Mouse (Mus musculus): ENCODE results near the gene Catsperg1.
"Not testable (repeated sequence)": the region's sequence is repeated elsewhere in the genome, so short reads cannot be mapped to it uniquely, and the experiment has no call there.

Gene Catsperg1

DNA sequence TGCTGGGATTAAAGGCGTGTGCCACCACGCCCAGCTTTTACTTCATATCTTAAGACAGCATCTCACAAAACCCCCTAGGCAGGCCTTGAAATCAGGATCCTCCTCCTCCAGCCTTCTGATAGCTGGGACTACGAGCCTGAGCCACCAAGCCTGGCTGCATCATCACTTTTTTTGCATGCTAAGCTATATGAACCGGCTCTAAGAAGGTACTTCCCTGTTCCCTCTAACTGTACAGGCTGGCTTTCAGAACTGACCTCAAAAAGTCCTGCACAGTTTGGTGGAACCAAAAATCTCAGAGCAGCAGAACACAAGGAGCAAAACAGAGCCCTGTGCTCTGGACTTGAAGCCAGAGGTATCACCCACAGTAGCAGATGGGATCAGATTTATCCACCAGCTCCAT is 14.4 kb upstream of the Catsperg1 start:
- no peak for DNase-seq

DNA sequence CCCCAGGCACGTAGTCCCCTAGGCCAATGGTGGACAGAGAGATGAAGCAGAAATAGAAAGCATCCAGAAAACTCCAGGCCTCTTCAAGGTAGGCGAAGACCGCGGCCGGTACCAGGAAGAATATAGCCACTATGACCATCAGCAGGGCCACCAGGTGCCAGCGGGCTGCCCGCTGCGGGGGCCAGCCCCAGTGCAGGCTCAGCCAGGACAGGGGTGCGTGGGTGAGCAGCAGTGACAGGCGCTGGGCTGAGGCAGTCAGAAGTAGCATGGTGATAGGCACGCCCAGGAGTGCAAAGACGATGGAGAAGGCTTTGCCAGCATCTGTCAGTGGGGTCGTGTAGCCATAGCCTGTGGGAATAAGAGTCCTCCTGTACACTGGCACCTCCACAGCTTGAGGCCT is 11.7 kb upstream of the Catsperg1 start:
- no peak for DNase-seq

DNA sequence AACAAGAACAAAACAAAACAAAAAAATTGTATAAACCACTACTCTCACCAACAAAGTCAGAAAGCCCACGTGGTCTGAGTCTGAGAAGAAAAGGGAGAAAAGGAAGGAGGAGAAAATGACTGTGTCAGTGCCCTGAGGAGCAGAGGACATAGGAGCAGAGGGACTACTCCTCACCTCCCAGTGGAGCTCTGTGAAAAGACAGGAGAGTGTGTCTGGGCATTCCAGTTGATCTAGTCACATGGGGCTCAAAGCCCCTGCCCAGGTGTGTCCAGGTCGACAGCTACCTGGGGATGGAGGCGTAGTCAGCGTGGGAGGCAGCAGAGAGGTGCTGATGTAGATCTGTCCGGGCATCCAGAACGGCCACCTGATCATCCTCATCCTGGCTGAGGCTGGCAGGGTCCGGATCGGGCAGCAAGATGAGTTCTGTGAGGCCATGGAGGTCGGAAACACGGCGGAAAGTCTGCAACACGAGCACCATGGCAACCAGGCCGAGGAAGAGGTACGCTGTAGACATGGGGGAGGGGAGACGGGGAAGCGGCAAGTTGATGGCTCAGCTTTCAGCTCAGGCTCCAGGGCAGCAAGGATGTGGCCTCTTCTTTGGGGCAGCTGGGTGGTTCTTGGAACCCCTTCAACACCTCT is 11.0 kb upstream of the Catsperg1 start:
- no peak for DNase-seq

DNA sequence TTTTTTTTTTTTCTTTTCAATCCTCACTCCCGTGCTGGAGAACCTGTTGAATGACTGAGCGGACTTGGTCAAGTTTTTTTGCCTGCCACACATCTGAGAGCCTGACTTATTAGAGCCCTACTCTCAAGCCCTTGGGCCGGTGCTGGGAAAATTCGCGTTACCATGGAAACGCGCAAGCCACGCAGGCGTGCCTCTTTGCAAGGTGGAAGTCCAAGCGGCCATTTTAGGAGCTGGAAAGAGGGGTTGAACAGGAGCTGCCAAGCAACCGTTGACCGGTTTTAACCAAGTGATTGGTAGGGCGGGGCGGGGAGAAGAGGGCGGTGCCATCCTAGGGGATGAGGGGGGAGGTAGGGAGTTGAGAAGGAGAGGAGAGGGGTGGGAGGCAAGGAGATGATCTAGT is 1.0 kb upstream of the Catsperg1 start:
- DNase-seq: no peak

DNA sequence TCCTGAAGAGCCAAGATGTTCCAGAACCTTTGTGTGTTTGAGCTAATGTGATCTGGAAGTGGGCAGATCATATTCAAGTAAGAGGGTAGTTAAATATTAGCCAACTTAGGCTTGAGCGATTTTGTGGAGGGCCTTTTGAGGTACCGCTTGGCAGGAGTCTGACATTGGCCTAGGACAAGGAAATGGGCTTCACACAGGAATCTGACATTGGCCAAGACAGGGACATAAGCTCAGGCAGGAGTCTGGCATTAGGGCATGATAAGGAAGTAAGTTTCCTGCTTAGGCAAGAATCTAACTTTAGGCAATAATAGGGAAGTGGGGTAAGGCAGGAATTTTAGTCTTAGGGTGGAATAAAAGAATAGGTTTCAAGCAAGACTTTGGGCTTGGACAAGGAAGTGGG is 401 bp upstream of the Catsperg1 start:
- DNase-seq: no peak

DNA sequence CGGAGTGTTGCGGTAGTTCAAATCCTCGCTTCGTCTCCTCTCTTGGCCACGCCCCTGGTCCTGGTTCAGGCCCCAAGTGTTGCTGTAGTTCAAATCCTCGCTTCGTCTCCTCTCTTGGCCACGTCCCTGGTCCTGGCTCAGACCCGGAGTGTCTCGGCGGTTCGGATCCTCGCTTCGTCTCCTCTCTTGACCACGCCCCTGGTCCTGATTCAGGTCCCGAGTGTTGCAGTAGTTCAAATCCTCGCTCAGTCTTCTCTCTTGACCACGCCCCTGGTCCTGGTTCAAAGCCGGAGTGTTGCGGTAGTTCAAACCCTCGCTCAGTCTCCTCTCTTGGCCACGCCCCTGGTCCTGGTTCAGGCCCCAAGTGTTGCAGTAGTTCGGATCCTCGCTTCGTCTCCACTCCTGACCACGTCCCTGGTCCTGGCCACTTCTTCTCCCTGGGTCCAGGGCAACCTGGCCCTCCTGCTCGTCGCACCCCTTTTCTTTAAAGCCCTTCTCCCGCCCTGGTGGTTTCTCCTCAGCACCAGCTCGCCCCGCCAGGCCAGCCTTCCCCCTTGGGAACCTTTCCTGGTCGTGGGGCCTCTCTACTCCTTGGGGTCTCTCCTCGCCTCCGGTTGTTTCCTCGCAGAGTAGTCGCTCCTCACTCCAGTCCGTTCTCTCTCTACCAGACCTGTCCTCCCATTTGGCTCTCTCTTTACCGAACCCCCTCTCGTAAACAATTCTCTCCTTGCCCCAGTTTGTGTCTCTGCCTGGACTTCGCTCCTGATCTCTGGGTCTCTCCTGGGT is 867 bp downstream of the Catsperg1 start:
- DNase-seq: not testable (repeated sequence)

DNA sequence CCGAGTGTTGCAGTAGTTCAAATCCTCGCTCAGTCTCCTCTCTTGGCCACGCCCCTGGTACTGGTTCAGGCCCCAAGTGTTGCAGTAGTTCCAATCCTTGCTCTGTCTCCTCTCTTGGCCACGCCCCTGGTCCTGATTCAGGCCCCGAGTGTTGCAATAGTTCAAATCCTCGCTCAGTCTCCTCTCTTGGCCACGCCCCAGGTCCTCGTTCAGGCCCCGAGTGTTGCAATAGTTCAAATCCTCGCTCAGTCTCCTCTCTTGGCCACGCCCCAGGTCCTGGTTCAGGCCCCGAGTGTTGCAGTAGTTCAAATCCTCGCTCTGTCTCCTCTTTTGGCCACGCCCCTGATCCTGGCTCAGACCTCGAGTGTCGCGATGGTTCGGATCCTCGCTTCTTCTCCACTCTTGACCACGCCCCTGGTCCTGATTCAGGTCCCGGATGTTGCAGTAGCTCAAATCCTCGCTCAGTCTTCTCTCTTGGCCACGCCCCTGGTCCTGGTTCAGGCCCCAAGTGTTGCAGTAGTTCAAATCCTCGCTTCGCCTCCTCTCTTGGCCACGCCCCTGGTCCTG is 1.6 kb downstream of the Catsperg1 start:
- DNase-seq: no peak

DNA sequence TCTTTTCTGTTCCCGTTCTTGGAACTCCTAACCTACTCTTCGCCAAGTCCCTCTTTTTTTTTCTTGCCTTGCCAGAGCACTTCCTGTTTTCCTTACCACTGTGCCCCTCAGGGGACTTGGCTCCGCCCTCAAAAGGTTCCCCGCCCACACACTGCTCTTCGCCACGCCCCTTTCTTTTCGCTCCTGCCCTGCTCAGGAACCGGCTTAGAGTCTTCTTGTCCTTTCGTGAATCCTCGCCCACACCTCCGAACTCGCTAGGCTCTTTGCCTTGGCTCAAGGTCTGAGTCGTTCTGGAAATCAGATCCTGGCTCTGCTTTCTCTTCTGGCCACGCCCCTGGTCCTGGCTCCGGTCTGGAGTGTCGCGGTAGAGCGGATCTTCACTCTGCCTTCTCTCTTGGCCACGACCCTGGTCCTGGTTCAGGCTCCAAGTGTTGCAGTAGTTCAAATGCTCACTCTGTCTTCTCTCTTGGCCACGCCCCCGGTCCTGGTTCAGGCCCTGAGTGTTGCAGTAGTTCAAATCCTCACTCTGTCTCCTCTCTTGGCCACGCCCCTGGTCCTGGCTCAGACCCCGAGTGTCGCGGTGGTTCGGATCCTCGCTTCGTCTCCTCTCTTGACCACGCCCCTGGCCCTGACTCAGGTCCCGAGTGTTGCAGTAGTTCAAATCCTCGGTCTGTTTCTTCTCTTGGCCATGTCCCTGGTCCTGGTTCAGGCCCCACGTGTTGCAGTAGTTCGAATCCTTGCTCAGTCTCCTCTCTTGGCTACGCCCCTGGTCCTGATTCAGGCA is 2.2 kb downstream of the Catsperg1 start:
- peak; percentile 30 to 47 for DNase-seq

DNA sequence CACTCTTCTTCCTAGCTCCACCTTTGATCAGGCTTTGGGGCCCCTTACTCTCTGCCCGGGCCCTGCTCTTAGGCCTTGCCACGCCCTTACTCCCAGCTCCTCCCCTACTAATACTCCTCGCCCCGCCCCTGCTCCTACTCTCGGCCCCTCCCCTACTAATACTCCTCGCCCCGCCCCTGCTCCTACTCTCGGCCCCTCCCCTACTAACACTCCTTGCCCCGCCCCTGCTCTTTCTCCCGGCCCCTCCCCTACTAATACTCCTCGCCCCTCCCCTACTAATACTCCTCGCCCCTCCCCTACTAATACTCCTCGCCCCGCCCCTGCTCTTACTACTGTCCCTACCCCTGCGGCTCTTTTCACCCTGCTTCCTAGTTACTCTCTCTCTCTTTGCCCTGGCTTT is 2.8 kb downstream of the Catsperg1 start:
- not testable (repeated sequence) for DNase-seq

DNA sequence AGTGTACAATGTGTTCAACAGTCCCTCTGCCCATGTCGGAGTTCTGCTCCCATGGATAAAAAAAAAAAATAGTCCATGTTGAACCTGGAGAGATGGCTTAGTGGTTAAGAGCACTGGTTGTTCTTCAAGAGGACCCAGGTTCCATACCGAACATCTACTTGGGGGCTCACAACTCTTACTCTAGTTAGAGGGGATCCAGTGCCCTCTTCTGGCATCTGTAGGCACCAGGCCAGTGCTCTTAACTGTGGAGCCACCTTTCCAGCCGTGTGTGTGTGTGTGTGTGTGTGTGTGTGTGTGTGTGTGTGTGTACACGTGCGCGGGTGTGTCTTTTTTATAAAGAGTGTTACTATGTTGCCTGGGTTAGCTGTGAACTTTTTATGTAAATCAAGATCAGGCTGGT is 11.3 kb downstream of the Catsperg1 start:
- no peak for DNase-seq

DNA sequence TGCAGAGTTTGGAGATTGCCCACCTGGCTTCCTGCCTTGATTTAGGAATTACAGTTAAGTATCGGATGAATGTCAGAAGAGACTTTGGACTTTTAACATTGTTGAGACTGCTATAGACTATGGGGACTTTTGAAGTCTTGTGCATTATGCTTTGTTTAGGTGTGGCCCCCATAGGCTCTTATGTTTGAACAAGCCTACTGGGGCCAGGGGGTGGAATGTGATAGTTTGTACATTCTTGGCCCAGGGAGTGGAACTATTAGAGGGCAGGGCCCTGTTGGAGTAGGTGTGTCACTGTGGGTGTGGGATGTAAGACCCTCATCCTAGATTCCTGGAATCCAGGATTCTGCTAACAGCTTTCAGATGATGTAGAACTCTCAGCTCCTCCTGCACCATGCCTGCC is 19.6 kb downstream of the Catsperg1 start:
- DNase-seq: not testable (repeated sequence)

DNA sequence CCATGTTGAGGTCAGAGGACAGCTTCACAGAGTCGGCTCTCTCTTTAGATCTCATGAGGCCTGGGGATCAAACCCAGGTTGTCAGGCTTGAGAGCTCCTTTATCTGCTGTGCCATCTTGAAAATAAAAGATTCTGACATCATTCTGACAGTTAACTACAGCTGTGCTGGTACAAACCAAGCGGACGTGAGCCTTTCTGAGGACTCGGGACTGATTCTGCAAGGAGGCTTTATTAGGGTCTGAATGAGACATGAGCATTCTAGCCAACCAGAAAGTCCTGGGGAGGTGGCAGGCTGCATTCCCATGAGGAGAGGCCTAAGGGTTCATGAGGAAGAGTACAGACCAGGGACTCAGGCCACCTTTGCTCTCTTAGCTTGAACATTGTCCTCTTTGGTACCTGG is 32.5 kb downstream of the Catsperg1 start:
- DNase-seq: not testable (repeated sequence)

DNA sequence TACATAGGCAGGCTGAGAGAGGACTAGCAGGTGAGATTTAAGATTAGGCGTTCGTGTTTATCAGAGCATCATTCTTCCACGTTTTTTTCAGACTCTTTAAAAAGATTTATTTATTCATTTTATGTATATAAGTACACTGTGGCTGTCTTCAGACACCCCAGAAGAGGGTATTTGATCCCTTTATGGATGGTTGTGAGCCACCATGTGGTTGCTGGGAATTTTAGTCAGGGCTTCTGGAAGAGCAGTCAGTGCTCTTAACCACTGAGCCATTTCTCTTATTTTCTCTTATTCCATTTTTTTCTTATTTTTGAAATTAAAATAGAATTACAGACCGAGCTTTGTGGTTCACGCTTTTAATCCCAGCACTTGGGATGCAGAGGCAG is 33.0 kb downstream of the Catsperg1 start:
- no peak for DNase-seq

DNA sequence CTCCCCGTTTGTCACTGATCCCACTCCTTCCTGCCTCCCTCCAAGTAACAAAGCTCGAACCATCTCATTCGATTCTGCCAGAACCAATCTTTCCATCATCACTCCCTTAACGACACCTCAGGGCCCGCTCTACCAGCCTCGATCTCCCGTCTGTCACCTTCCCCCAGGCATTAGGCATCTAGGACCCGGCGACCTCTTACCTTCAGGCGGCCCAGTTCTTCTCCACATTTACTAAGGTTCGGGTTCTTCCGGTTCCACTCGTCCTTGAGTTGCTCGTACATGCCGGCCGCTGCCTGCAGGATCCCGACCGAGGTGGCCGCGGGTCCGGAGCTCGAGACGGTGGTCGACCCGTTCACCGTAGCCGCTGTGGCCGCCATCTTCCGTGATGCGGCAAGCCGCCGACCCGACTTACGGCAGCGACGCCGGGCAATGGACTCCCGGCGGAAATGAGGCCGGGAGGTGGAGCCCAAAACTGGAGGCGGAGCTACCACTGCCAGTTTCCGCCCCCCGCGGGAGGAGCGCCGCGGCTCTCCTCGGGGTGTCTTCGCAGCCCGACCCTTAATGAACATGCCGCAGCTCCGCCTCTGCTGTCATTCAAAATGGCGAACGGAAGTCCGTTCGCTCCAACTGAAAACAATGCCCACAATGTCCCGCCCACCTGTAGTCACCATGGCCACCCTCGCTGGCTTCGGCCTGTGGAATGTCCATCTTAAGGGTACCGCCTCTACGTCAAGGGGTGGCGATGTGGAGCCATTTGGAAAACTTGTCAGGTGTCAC is 33.6 kb downstream of the Catsperg1 start, which contains the start of gene Psmd8:
TSS of gene Psmd8 (minus strand) at position 625 of the 777 bp plus-strand sequence.
- peak; percentile 96 to 98 for DNase-seq

DNA sequence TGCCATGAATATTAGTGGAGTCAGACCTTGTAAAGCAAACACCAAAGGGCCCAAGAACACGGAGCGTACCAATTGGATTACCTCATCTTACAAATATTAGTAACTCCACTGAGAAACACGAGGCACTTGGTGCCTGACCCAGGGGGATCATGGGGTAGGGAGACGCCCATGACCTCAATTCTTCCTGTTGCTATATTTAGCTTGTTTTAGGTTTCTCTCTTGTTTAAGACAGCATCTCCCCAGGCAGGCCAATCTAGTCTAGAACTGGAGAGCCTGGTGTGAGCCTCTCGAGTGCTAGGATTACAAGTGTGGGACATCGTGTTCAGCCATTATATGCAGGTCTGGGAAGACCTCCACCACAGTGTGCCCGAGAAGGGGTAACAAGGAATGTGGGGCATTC is 34.5 kb downstream of the Catsperg1 start:
- DNase-seq: no peak

DNA sequence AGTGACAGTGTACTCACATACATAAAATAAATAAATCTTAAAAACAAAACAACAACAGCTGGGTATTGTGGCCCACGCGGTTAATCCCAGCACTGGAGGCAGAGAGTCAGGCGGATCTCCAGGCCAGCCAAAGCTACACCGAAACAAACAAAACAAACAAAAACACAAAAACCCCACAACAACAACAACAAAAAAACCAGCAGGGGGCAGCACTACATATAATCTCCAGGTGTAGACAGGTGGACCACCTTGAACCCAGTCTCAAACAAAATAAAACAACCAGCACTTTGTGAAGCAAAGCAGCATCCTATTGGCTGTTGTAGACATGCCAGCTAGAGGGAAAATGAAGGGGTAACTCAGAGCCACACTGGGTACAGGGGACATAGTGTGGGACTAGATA is 35.7 kb downstream of the Catsperg1 start:
- peak in 1 of 2 experiments; percentile 31 for DNase-seq

DNA sequence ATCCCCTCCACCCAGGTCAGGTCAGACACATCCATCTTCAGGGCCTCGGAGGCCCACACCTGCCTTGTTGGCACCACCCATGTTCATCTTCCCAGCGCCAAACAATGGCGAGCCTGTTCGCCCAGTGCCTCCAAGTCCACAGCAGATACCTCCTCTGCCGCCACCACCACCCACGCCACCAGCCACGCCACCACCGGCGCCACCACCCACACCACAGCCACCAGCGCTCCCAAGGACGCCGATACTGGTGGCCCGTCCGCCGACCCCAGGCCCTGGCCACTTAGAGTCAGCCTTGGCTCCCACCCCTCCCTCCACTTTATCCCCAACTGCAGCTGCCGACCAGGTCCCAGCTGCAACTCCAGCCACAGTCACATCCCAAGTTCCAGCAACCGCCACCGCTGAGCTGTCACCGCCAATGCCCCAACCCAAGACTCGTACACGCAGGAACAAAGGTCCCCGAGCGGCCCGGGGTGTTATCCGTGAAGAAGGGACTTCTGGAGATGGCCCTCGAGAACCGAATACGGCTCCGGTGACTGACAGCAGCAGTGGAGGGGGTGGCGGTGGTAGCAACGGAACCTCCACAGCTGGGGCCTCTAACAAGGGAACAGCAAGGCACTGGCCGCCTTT is 41.3 kb downstream of the Catsperg1 start:
- DNase-seq: no peak

DNA sequence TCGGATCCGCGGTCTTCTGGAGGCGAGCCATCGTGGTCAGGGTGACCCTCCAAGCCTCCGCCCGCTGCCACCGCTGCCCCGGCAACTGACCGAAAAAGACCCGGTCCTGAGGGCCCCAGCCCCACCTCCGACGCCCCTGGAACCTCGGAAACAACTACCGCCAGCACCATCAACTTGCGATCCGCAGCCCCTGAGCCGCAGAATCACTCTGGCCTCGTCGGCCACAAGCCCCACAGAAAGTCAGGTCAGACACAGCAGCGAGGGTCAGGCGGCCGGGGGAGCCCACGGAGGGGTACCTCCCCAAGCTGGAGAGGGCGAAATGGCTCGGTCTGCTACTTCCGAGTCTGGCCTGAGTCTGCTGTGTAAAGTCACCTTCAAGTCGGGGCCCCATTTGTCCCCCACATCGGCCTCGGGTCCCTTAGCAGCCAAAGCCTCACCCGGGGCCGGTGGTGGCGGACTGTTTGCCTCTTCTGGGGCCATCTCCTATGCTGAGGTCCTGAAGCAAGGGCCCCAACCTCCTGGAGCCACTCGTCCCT is 42.2 kb downstream of the Catsperg1 start:
- DNase-seq: peak in 1 of 2 experiments; percentile 27

DNA sequence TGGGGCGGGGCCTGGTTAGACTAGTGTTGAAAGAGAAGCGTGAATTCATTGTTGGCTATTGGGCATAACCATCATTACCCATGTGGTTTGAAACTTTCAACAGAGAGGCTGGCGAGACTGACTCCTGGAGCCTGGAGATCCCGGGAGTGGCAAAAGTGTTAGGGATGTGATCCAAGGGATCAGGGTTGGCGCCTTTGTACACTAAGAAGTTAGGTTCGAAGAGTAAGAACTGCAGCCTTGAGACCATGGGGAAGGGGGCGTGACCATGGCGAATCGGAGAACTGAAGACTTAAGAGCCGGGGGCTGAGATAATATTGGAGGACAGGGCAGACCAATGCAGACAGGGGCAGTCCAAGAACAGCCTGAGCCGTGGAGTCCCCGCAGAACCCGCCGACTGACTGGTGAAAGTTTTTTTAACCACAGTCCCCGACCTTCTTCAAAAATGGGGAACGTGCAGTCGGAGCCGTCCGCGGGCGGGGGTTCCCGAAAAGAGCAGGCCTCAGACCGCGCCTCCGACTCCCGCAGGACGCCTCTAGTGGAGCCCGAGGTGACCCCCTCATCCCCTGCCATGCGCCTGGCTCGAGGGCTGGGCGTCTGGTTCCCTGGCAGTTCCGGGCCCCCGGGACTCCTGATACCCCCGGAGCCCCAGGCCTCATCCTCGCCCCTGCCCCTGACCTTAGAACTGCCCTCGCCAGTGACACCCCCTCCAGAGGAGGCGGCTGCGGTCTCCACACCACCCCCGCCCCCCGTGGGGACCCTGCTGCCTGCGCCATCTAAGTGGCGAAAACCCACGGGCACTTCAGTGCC is 42.9 kb downstream of the Catsperg1 start:
- peak; percentile 26 to 29 for DNase-seq

DNA sequence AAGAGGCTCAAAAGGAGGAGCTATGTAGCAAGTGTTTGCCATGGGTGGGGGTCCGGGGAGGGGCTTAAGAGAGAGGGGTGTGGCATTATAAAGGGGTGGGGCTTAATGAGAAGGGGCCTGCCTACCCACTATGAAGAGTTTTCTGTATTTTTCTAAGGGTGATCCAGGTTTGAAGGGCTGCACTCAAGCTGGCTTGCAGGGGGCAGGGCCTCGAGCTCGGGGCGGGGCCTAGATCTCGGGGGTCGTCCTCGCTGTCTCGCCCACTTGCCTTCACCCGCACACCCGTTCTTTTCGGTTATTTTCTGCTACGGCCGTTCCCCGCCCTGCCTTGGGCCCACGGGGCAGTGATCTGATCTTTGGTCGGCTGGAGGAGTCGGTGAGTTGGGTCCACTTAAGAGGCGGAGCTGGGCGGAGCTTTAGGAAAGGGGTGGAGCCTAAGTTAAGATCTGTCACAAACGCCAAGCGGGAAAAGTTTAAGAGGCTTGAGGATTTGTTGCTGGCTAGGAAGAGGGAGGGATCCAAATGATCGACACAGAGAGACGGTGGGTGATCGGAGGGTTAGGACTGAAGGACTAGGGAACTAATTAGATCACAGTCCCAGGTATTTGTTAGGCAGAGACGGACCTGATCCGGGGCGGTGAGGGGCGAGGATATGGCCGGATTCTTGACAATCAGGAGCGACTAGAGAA is 43.6 kb downstream of the Catsperg1 start, which contains the start of the genes Ggn and Spred3:
TSS of gene Ggn (plus strand) at position 145 of the 689 bp plus-strand sequence.
TSS of gene Spred3 (minus strand) at position 346 of the 689 bp plus-strand sequence.
- DNase-seq: peak; percentile 61 to 65
